Mouse (Mus musculus) embryonic facial prominence, embryonic 14.5 days (tissue): ENCODE measurements around the gene Neurl3. TPM values are rescaled to one million over a fixed set of nuclear protein-coding genes. Genes with fewer than 3 reads are reported as not detected.
A peak's percentile ranks its signal among the peaks of the same experiment; 100 is the strongest.

Source experiments
- ATAC-seq: fragments of 200-750 bp; cut with Nextera tagmentation; 2 replicates; pipeline ENCODE4 v1.8.0; 2017; ENCODE audit warnings: low read depth, moderate number of reproducible peaks, moderate TSS enrichment
- DNase-seq: peaks from one replicate; pipeline ENCODE4 v3.0.0-alpha.2; 2015; ENCODE audit warnings: low spot score
- H3K27ac ChIP-seq: fragments of 300-500 bp; sonication (generic); replicated peaks from 2 replicates; pipeline ENCODE4 v1.5.1; 2014; ENCODE audit warnings: low read depth, mild to moderate bottlenecking, low read length, moderate library complexity
- H3K27me3 ChIP-seq: fragments of 300-500 bp; sonication (generic); replicated peaks from 2 replicates; pipeline ENCODE4 v1.6.1; 2014; ENCODE audit warnings: low read length; ENCODE audit not compliant: control insufficient read depth, insufficient read depth
- H3K36me3 ChIP-seq: fragments of 300-500 bp; sonication (generic); 2 replicates; pipeline ENCODE4 v1.6.1; 2014; ENCODE audit warnings: low read length, mixed read lengths; ENCODE audit not compliant: control insufficient read depth, insufficient read depth
- H3K4me1 ChIP-seq: fragments of 300-500 bp; sonication (generic); 2 replicates; pipeline ENCODE4 v1.6.1; 2014; ENCODE audit warnings: antibody characterized with exemption, low read length; ENCODE audit not compliant: control insufficient read depth, insufficient read depth
- H3K4me2 ChIP-seq: fragments of 300-500 bp; sonication (generic); 2 replicates; pipeline ENCODE4 v1.6.1; 2014; ENCODE audit warnings: low read depth, mild to moderate bottlenecking, low read length, moderate library complexity, mixed read lengths
- H3K4me3 ChIP-seq: fragments of 300-500 bp; sonication (generic); 2 replicates; pipeline ENCODE4 v1.5.1; 2014; ENCODE audit warnings: low read depth, mild to moderate bottlenecking, low read length
- H3K9ac ChIP-seq: fragments of 300-500 bp; sonication (generic); 2 replicates; pipeline ENCODE4 v1.6.1; 2014; ENCODE audit warnings: low read depth, mild to moderate bottlenecking, low read length, moderate library complexity, mixed read lengths
- H3K9me3 ChIP-seq: fragments of 300-500 bp; sonication (generic); 2 replicates; pipeline ENCODE4 v1.6.1; 2016; ENCODE audit warnings: low read length; ENCODE audit not compliant: control insufficient read depth
- WGBS: fragments of 180-500 bp; shearing (Covaris S2); extraction: QIAGEN DNeasy Blood & Tissue Kit; methylation state at CpG from one replicate; pipeline ENCODE4 v1.1.7; 2014; 5-methylcytosine and 5-hydroxymethylcytosine counted together
- polyA plus RNA-seq: library from polyadenylated mRNA; unstranded; fragments of >200 nt; fragmentation: Nextera tagmentation; extraction: Ambion mirVana; gene quantifications from 2 replicates; pipeline ENCODE4 v1.2.1, GENCODE M21; 2014

The Neurl3 gene
- polyA plus RNA-seq, 1 experiment from 2014 or later, result 2.1 TPM

DNA sequence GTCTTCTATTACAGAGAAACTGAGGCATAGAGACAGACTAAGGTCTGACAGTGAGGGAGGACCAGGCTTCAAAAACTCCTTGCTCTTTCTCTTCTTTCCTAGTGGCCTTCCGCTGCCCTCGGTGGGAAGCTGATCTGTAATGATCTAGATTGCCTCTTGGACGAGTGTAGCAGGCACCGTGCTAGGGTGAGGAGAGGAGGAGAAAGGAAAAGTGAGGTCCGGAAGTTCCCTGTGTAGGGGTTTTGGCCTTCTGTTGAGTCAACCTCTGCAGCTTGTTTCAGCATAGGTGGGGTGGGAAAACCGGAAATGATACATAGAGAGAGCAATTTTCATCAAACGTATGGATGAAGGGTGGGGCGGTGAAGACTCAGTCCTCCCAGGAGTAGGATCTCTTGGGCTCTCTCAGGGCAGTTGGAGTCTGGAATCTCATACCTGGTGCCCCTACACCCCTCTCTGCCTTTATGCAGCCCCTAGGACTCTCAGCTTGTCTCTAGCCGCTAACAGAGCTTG is 34.5 kb upstream of the Neurl3 start:
- no peaks in the 10 kb centered on the region for H3K36me3 ChIP-seq
- no peaks in the 10 kb centered on the region for H3K27me3 ChIP-seq
- H3K27ac ChIP-seq, result no peak overlapping the region
- 53% methylated on average over 9 of the region's 9 CpGs for WGBS
- H3K4me1 ChIP-seq, result peaks cover 17% of the 10 kb centered on the region
- no peak overlapping the region for H3K9ac ChIP-seq
- DNase-seq, result no peak
- H3K9me3 ChIP-seq, result no peaks in the 10 kb centered on the region
- peak overlapping the region; percentile 90 for H3K4me2 ChIP-seq
- H3K4me3 ChIP-seq, result peak overlapping the region; percentile 62; the same call in 1 of the 2 replicates
- ATAC-seq, result 0 out of 2 replicates have a peak, but pooled peaks have one; percentile 0

- Histone ChIP-seq H3K4me3 (peak overlapping the region; percentile 62), H3K36me3 (no peaks in the 10 kb centered on the region), H3K4me1 (peaks cover 17% of the 10 kb centered on the region), H3K27ac (peak overlapping the region; percentile 77; the same call in 1 of the 2 replicates), H3K9me3 (no peaks in the 10 kb centered on the region), H3K27me3 (no peaks in the 10 kb centered on the region), H3K9ac (peak overlapping the region; percentile 64), H3K4me2 (peak overlapping the region; percentile 90)
- DNase-seq (peak; percentile 54), ATAC-seq (no peak)
- 6% methylated on average over 12 of the region's 12 CpGs for WGBS
Observed at GRCm38 (mm10) chr1:36308451-36308901, 34.0 kb upstream of the Neurl3 start.

- peak within 1 kb of the TSS; percentile 64 for H3K9ac ChIP-seq
- no peaks in the 10 kb centered on the region for H3K27me3 ChIP-seq
- H3K4me2 ChIP-seq, result peak within 1 kb of the TSS; percentile 90
- no peaks in the 10 kb centered on the region for H3K9me3 ChIP-seq
- ATAC-seq, result peak; percentile 87
- WGBS, result 2% methylated on average over 36 of the region's 65 CpGs
- peak within 1 kb of the TSS; percentile 62 for H3K4me3 ChIP-seq
- no peaks in the 10 kb centered on the region for H3K36me3 ChIP-seq
- peaks cover 23% of the 10 kb centered on the region for H3K4me1 ChIP-seq
- peak; percentile 97 for DNase-seq
- peak within 1 kb of the TSS; percentile 77 for H3K27ac ChIP-seq
Observed at GRCm38 (mm10) chr1:36307495-36308280, 33.2 kb upstream of the Neurl3 start, which contains the start of gene Arid5a. Gene Arid5a, plus strand, starts transcription at chr1:36307733.

GRCm38 (mm10) chr1:36307121-36307494 is 32.6 kb upstream of the Neurl3 start:
- Histone ChIP-seq H3K4me3 (no peak overlapping the region), H3K4me2 (peak overlapping the region; percentile 90; the same call in 1 of the 2 replicates), H3K9me3 (no peaks in the 10 kb centered on the region), H3K9ac (no peak overlapping the region), H3K27ac (no peak overlapping the region), H3K27me3 (peaks cover 3% of the 10 kb centered on the region; the same call in 1 of the 2 replicates), H3K36me3 (no peaks in the 10 kb centered on the region), H3K4me1 (peaks cover 23% of the 10 kb centered on the region)
- DNase-seq (no peak), ATAC-seq (no peak)
- 68% methylated on average over 7 of the region's 7 CpGs for WGBS

- 66% methylated on average over 6 of the region's 6 CpGs for WGBS
- ATAC-seq, result no peak
- no peak overlapping the region for H3K9ac ChIP-seq
- H3K4me1 ChIP-seq, result peaks cover 23% of the 10 kb centered on the region
- no peaks in the 10 kb centered on the region for H3K36me3 ChIP-seq
- H3K9me3 ChIP-seq, result no peaks in the 10 kb centered on the region
- no peak overlapping the region for H3K4me2 ChIP-seq
- DNase-seq, result no peak
- peaks cover 8% of the 10 kb centered on the region; the same call in 1 of the 2 replicates for H3K27me3 ChIP-seq
- no peak overlapping the region for H3K4me3 ChIP-seq
- H3K27ac ChIP-seq, result no peak overlapping the region
Observed at GRCm38 (mm10) chr1:36306120-36306519, 31.6 kb upstream of the Neurl3 start.

GRCm38 (mm10) chr1:36304764-36305163 is 30.3 kb upstream of the Neurl3 start:
- Histone ChIP-seq H3K4me1 (peaks cover 23% of the 10 kb centered on the region), H3K27ac (no peak overlapping the region), H3K36me3 (no peaks in the 10 kb centered on the region), H3K4me2 (no peak overlapping the region), H3K27me3 (peaks cover 20% of the 10 kb centered on the region; the same call in 1 of the 2 replicates), H3K9me3 (no peaks in the 10 kb centered on the region), H3K9ac (no peak overlapping the region), H3K4me3 (no peak overlapping the region)
- DNase-seq (peak; percentile 38), ATAC-seq (no peak)
- 43% methylated on average over 7 of the region's 7 CpGs for WGBS

DNA sequence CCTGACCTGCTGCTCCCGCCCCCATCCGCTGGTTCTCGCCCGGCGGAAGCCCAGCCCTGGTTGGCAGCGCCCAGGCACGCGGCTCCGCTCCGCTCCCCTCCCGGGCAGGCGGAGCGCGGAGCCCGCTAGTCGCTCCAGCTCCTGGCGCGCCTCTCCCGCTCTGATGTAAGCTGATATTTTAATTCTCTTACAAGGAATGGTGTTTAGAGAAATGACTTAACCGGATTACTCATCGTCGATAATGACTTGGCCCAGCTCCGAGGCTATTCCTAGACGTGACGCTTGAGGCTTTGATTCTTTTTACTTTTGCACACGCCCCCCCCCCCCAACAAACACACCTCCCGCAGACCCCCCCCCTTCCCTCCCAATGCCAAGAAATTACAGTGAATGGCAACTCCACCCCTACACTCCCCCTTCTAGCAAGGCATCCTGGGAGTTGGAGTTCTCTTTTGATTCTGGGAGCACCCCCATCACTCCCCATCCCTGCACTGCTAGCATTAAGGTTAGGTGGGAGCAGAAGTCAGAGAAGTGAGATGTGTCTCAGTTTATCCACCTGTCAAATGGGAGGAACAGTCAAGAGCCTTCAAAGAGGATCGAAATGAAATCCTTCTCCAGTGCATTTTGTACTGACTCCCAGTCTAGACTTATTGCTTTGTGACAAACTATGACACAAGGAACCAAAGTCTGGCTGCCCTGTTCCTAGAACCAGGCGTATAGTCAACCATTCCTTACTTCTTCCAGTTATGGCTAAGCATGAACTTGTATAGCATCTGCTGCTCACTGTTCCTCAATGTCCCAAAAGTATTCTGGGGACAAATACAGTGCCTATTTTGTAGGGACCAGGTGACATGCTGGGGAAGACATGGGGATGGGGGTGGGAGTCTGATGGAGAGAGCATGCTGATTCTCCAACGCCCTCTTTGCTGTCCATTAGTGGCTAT is 29.2 kb upstream of the Neurl3 start:
- peak overlapping the region; percentile 51 for H3K9ac ChIP-seq
- H3K4me2 ChIP-seq, result peak overlapping the region; percentile 71
- 0 out of 2 replicates have a peak overlapping the region, but pooled peaks have one; percentile 40 for H3K27ac ChIP-seq
- peak overlapping the region; percentile 36 for H3K4me3 ChIP-seq
- H3K36me3 ChIP-seq, result no peaks in the 10 kb centered on the region
- no peaks in the 10 kb centered on the region for H3K9me3 ChIP-seq
- WGBS, result 11% methylated on average over 26 of the region's 30 CpGs
- DNase-seq, result peak; percentile 95
- peaks cover 29% of the 10 kb centered on the region; the same call in 1 of the 2 replicates for H3K27me3 ChIP-seq
- ATAC-seq, result peak; percentile 68
- peaks cover 13% of the 10 kb centered on the region for H3K4me1 ChIP-seq

DNA sequence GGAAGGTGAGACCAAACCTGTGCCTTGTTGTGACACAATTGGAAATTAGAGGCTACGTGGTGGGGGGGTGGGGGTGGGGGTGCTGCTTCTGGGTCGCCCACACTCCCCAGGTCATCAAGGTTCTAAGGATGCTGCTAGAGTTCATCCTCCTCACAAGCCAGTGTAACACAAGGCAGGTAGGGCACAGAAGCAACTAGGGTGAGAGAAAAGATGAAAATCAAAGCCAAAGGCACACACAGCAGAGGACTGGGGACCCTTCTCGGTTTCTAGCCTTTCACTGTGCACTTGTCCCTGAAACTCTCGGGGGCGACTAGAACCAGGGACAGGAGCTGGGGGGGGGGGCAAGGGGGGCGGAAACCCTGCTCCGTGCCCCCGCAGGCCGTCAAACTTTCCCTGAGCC is 28.5 kb upstream of the Neurl3 start:
- no peaks in the 10 kb centered on the region for H3K9me3 ChIP-seq
- H3K9ac ChIP-seq, result peak overlapping the region; percentile 51
- DNase-seq, result no peak
- peaks cover 6% of the 10 kb centered on the region for H3K4me1 ChIP-seq
- H3K36me3 ChIP-seq, result no peaks in the 10 kb centered on the region
- no peak for ATAC-seq
- H3K27ac ChIP-seq, result 0 out of 2 replicates have a peak overlapping the region, but pooled peaks have one; percentile 40
- WGBS, result 37% methylated on average over 3 of the region's 9 CpGs
- H3K4me3 ChIP-seq, result peak overlapping the region; percentile 36
- peaks cover 34% of the 10 kb centered on the region for H3K27me3 ChIP-seq
- H3K4me2 ChIP-seq, result peak overlapping the region; percentile 71
